Mouse (Mus musculus) lung, adult 2 months (tissue): ENCODE results near the gene Tns4.

Experiments
- CTCF ChIP-seq: fragments of 200-500 bp; IDR thresholded peaks from 2 replicates; pipeline ENCODE4 v1.5.1; 2011; ENCODE audit warnings: mild to moderate bottlenecking, low read length, control low read depth; ENCODE audit not compliant: insufficient read depth
- POLR2A ChIP-seq: fragments of 200-500 bp; IDR thresholded peaks from 2 replicates; pipeline ENCODE4 v1.6.1; 2011; ENCODE audit warnings: low read depth, mild to moderate bottlenecking, control low read depth, low read length, borderline replicate concordance; ENCODE audit errors: extremely low read depth

DNA sequence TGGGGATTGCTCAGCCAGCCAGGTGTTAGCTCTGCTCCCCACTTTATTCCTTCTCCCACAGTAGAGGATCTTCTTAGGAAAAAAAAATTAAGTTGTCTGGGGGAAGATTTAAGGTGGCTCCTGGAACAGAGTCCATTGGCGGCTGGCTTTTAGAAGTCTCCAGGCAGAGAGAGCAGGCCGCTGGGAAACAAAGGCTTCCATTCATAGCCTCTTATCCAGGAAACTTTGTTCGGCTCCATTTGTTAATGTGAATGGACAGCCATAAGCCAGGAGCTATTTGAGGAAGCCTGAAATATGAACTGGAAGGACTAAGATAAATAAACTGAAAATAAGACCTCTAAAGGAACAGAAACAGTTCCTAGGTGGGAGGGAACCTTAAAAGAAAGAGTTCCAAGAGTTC, 24.0 kb upstream of the Tns4 start:
- no peak for TF ChIP-seq CTCF
- no peak for TF ChIP-seq POLR2A
